Mouse (Mus musculus): ENCODE data around the gene Srgap3.

- TF ChIP-seq MAFK (IDR thresholded peaks at IDR 0.05; ENCODE audit: insufficient read depth, low read depth, low read length) (no peak), ZC3H11A (IDR thresholded peaks at IDR 0.05; ENCODE audit: borderline replicate concordance, low read depth, low read length) (no peak)
Measured at GRCm38 (mm10) chr6:112788174-112788573, 158.9 kb downstream of the Srgap3 start.
